Mouse (Mus musculus) heart, postnatal 0 days (tissue): Measurements from ENCODE around the gene Lhfpl2.

Source experiments
- CTCF ChIP-seq: IDR thresholded peaks from 2 replicates; pipeline ENCODE4 v1.5.1; 2016; ENCODE audit warnings: antibody characterized with exemption, control low read depth, low read depth
- EP300 ChIP-seq: IDR thresholded peaks from 2 replicates; pipeline ENCODE4 v1.6.1; 2016; ENCODE audit warnings: antibody characterized with exemption, low read depth

- TF ChIP-seq EP300 (no peak), CTCF (no peak)
Measured at GRCm38 (mm10) chr13:94158864-94159477, 101.4 kb downstream of the Lhfpl2 start.
